Mouse (Mus musculus): ENCODE data around the gene Nubp2.

DNA sequence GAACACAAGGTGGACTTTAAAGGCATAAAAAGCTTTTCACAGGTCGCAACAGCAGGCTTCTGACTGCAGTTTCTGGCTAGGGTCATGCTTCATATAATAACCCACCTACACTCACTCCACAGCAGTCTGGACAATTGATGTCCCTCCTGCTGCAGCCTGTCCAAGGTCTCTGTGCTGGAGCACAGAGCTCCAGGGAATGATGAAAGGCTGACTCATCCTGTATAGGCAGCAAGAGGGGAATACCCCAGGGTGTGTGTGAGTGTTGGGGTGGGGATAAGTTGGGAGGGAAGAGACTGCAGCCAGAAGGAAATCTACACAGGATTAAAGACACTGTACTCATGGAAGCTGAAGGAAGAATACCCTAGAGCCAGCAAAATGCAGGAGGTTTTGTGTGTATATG lies 43.4 kb upstream of the Nubp2 start:
- no peak for TF ChIP-seq EP300 (IDR thresholded peaks at IDR 0.05; ENCODE audit: insufficient read depth, low read depth, low read length)
- TF ChIP-seq POLR2A (IDR thresholded peaks at IDR 0.05; ENCODE audit: insufficient read depth, low read length): no peak
- no peak for TF ChIP-seq CTCF (IDR thresholded peaks at IDR 0.05; ENCODE audit: low read depth, low read length)

Measured in ES-Bruce4 (cell line).